Mouse (Mus musculus) embryonic facial prominence, embryonic 13.5 days (tissue): ENCODE measurements around the gene Mup5. TPM values are rescaled to one million over a fixed set of nuclear protein-coding genes. Genes with fewer than 3 reads are reported as not detected.
"Not testable (repeated sequence)": the region's sequence is repeated elsewhere in the genome, so short reads cannot be mapped to it uniquely, and the experiment has no call there.

Experiments used
- ATAC-seq: fragments of 200-750 bp; cut with Nextera tagmentation; 2 replicates; pipeline ENCODE4 v1.8.0; 2017; ENCODE audit warnings: low read depth; ENCODE audit not compliant: insufficient number of reproducible peaks, insufficient read depth, low FRiP score, low TSS enrichment
- H3K27ac ChIP-seq: fragments of 300-500 bp; sonication (generic); 2 replicates; pipeline ENCODE4 v1.5.1; 2015; ENCODE audit warnings: moderate library complexity, mild to moderate bottlenecking, inconsistent platforms
- H3K27me3 ChIP-seq: fragments of 300-500 bp; sonication (generic); 2 replicates; pipeline ENCODE4 v1.6.1; 2015; ENCODE audit warnings: mild to moderate bottlenecking, inconsistent platforms
- H3K36me3 ChIP-seq: fragments of 300-500 bp; sonication (generic); 2 replicates; pipeline ENCODE4 v1.6.1; 2015; ENCODE audit warnings: mild to moderate bottlenecking, inconsistent platforms
- H3K4me1 ChIP-seq: fragments of 300-500 bp; sonication (generic); 2 replicates; pipeline ENCODE4 v1.6.1; 2015; ENCODE audit warnings: inconsistent platforms
- H3K4me2 ChIP-seq: fragments of 300-500 bp; sonication (generic); 2 replicates; pipeline ENCODE4 v1.6.1; 2015; ENCODE audit warnings: moderate library complexity, mild to moderate bottlenecking, inconsistent platforms
- H3K4me3 ChIP-seq: fragments of 300-500 bp; sonication (generic); 2 replicates; pipeline ENCODE4 v1.5.1; 2015; ENCODE audit warnings: mild to moderate bottlenecking, inconsistent platforms
- H3K9ac ChIP-seq: fragments of 300-500 bp; sonication (generic); 2 replicates; pipeline ENCODE4 v1.6.1; 2015; ENCODE audit warnings: mild to moderate bottlenecking, inconsistent platforms
- H3K9me3 ChIP-seq: fragments of 300-500 bp; sonication (generic); 2 replicates; pipeline ENCODE4 v1.6.1; 2016; ENCODE audit warnings: inconsistent platforms
- WGBS: fragments of 180-500 bp; shearing (Covaris S2); methylation state at CpG from one replicate; pipeline ENCODE4 v1.1.7; 2015; ENCODE audit warnings: mixed read lengths; 5-methylcytosine and 5-hydroxymethylcytosine counted together
- polyA plus RNA-seq: library from polyadenylated mRNA; unstranded; fragments of >200 nt; fragmentation: Nextera tagmentation; extraction: Ambion mirVana; gene quantifications from 2 replicates; pipeline ENCODE4 v1.2.1, GENCODE M21; 2015

The Mup5 gene
- polyA plus RNA-seq: 0.46 and 0.59 TPM in 2 replicates

- no peaks in the 10 kb centered on the region for H3K36me3 ChIP-seq
- no peak within 1 kb of the TSS for H3K9ac ChIP-seq
- no peak within 1 kb of the TSS for H3K4me2 ChIP-seq
- no peak for ATAC-seq
- H3K4me3 ChIP-seq: no peak within 1 kb of the TSS
- no peaks in the 10 kb centered on the region for H3K27me3 ChIP-seq
- H3K4me1 ChIP-seq: no peaks in the 10 kb centered on the region
- 75% methylated on average over 4 of the region's 4 CpGs for WGBS
- H3K9me3 ChIP-seq: no peaks in the 10 kb centered on the region
- no peak within 1 kb of the TSS for H3K27ac ChIP-seq
Observed at GRCm38 (mm10) chr4:61834952-61835708, at the start of gene Mup5. Gene Mup5 (minus strand): TSS chr4:61835233.

- 45% methylated on average over 4 of the region's 4 CpGs for WGBS
- no peak overlapping the region for H3K4me3 ChIP-seq
- ATAC-seq: no peak
- H3K9ac ChIP-seq: no peak overlapping the region
- no peaks in the 10 kb centered on the region for H3K9me3 ChIP-seq
- H3K4me2 ChIP-seq: no peak overlapping the region
- no peaks in the 10 kb centered on the region for H3K27me3 ChIP-seq
- H3K36me3 ChIP-seq: no peaks in the 10 kb centered on the region
- no peak overlapping the region for H3K27ac ChIP-seq
- H3K4me1 ChIP-seq: no peaks in the 10 kb centered on the region
Observed at GRCm38 (mm10) chr4:61858160-61858559, 23.1 kb upstream of the Mup5 start.

GRCm38 (mm10) chr4:61855831-61856698 lies 21.0 kb upstream of the Mup5 start:
- Histone ChIP-seq H3K36me3 (no peaks in the 10 kb centered on the region), H3K4me3 (no peak overlapping the region), H3K27ac (no peak overlapping the region), H3K4me2 (no peak overlapping the region), H3K4me1 (no peaks in the 10 kb centered on the region), H3K9me3 (no peaks in the 10 kb centered on the region), H3K27me3 (no peaks in the 10 kb centered on the region), H3K9ac (no peak overlapping the region)
- WGBS: 87% methylated on average over 18 of the region's 18 CpGs
- peak; percentile 70 for ATAC-seq

GRCm38 (mm10) chr4:61855344-61855743 lies 20.3 kb upstream of the Mup5 start:
- peak; percentile 16; the same call in 1 of the 2 replicates for ATAC-seq
- H3K9me3 ChIP-seq: no peaks in the 10 kb centered on the region
- H3K36me3 ChIP-seq: no peaks in the 10 kb centered on the region
- WGBS: 81% methylated on average over 6 of the region's 6 CpGs
- no peak overlapping the region for H3K9ac ChIP-seq
- H3K4me3 ChIP-seq: no peak overlapping the region
- no peak overlapping the region for H3K4me2 ChIP-seq
- no peaks in the 10 kb centered on the region for H3K4me1 ChIP-seq
- H3K27ac ChIP-seq: no peak overlapping the region
- no peaks in the 10 kb centered on the region for H3K27me3 ChIP-seq

- H3K27ac ChIP-seq: no peak overlapping the region
- no peak overlapping the region for H3K9ac ChIP-seq
- no peaks in the 10 kb centered on the region for H3K36me3 ChIP-seq
- H3K4me3 ChIP-seq: no peak overlapping the region
- H3K4me2 ChIP-seq: no peak overlapping the region
- H3K4me1 ChIP-seq: no peaks in the 10 kb centered on the region
- H3K27me3 ChIP-seq: no peaks in the 10 kb centered on the region
- H3K9me3 ChIP-seq: no peaks in the 10 kb centered on the region
- 0 out of 2 replicates have a peak, but pooled peaks have one; percentile 52 for ATAC-seq
- 91% methylated on average over 5 of the region's 5 CpGs for WGBS
Observed at GRCm38 (mm10) chr4:61844758-61845455, 9.9 kb upstream of the Mup5 start.

GRCm38 (mm10) chr4:61829211-61829610 lies 5.8 kb downstream of the Mup5 start:
- no peaks in the 10 kb centered on the region for H3K36me3 ChIP-seq
- no peaks in the 10 kb centered on the region for H3K4me1 ChIP-seq
- no peak for ATAC-seq
- H3K4me3 ChIP-seq: no peak overlapping the region
- H3K9me3 ChIP-seq: no peaks in the 10 kb centered on the region
- 78% methylated on average over 4 of the region's 4 CpGs for WGBS
- no peak overlapping the region for H3K9ac ChIP-seq
- no peak overlapping the region for H3K27ac ChIP-seq
- no peaks in the 10 kb centered on the region for H3K27me3 ChIP-seq
- H3K4me2 ChIP-seq: no peak overlapping the region

- Histone ChIP-seq H3K9me3 (peaks cover 14% of the 10 kb centered on the region), H3K4me1 (no peaks in the 10 kb centered on the region), H3K27ac (no peak overlapping the region), H3K27me3 (no peaks in the 10 kb centered on the region), H3K4me2 (no peak overlapping the region), H3K36me3 (no peaks in the 10 kb centered on the region), H3K4me3 (no peak overlapping the region), H3K9ac (no peak overlapping the region)
- WGBS: 94% methylated on average over 15 of the region's 15 CpGs
- no peak for ATAC-seq
Observed at GRCm38 (mm10) chr4:61823185-61823584, 11.8 kb downstream of the Mup5 start.

- not testable (repeated sequence) for H3K27me3 ChIP-seq, H3K36me3 ChIP-seq, H3K9ac ChIP-seq, H3K27ac ChIP-seq, H3K4me2 ChIP-seq, H3K4me3 ChIP-seq, H3K4me1 ChIP-seq, ATAC-seq
- WGBS: 91% methylated on average over 9 of the region's 9 CpGs
- H3K9me3 ChIP-seq: peaks cover 14% of the 10 kb centered on the region
Observed at GRCm38 (mm10) chr4:61822541-61822940, 12.5 kb downstream of the Mup5 start.

- no peak overlapping the region for H3K4me3 ChIP-seq
- no peaks in the 10 kb centered on the region for H3K36me3 ChIP-seq
- H3K4me1 ChIP-seq: no peaks in the 10 kb centered on the region
- H3K9ac ChIP-seq: no peak overlapping the region
- ATAC-seq: no peak
- no peak overlapping the region for H3K27ac ChIP-seq
- no peak overlapping the region for H3K4me2 ChIP-seq
- no peaks in the 10 kb centered on the region for H3K27me3 ChIP-seq
- H3K9me3 ChIP-seq: no peaks in the 10 kb centered on the region
- 75% methylated on average over 2 of the region's 2 CpGs for WGBS
Observed at GRCm38 (mm10) chr4:61815602-61816001, 19.4 kb downstream of the Mup5 start.

- Histone ChIP-seq H3K4me3 (no peak overlapping the region), H3K36me3 (no peaks in the 10 kb centered on the region), H3K27ac (no peak overlapping the region), H3K4me1 (no peaks in the 10 kb centered on the region), H3K4me2 (no peak overlapping the region), H3K27me3 (no peaks in the 10 kb centered on the region), H3K9me3 (peaks cover 2% of the 10 kb centered on the region; the same call in 1 of the 2 replicates), H3K9ac (no peak overlapping the region)
- no peak for ATAC-seq
Observed at GRCm38 (mm10) chr4:61813435-61813834, 21.6 kb downstream of the Mup5 start.

- not testable (repeated sequence) for H3K36me3 ChIP-seq, H3K27me3 ChIP-seq, H3K4me1 ChIP-seq, H3K4me2 ChIP-seq, H3K9me3 ChIP-seq, H3K9ac ChIP-seq, ATAC-seq, H3K27ac ChIP-seq, H3K4me3 ChIP-seq
- 17% methylated on average over 2 of the region's 2 CpGs for WGBS
Observed at GRCm38 (mm10) chr4:61811193-61811592, 23.8 kb downstream of the Mup5 start.
